Mouse (Mus musculus) brain, embryonic 14.5 days (tissue): ENCODE measurements around the gene Slc38a7.

Experiments
- CTCF ChIP-seq: fragments of 200-500 bp; IDR thresholded peaks from 2 replicates; pipeline ENCODE4 v1.5.1; 2012; ENCODE audit warnings: inconsistent platforms, mild to moderate bottlenecking, moderate library complexity, borderline replicate concordance; ENCODE audit not compliant: insufficient read depth, insufficient read length; ENCODE audit errors: extremely low read depth
- POLR2A ChIP-seq: fragments of 200-500 bp; IDR thresholded peaks from 2 replicates; pipeline ENCODE4 v1.6.1; 2012; ENCODE audit warnings: mild to moderate bottlenecking, inconsistent platforms, borderline replicate concordance; ENCODE audit not compliant: poor library complexity, insufficient read depth, insufficient read length, severe bottlenecking; ENCODE audit errors: extremely low read depth

GRCm38 (mm10) chr8:95901864-95902263 is 48.5 kb upstream of the Slc38a7 start:
- TF ChIP-seq CTCF (no peak), POLR2A (no peak)
